Mouse (Mus musculus): ENCODE measurements around the gene Nr1i2. TPM values are rescaled to one million over a fixed set of nuclear protein-coding genes. Genes with fewer than 3 reads are reported as not detected.

The Nr1i2 gene
- polyA plus RNA-seq, 1 experiment from 2014 or later = 6.7 TPM

DNA sequence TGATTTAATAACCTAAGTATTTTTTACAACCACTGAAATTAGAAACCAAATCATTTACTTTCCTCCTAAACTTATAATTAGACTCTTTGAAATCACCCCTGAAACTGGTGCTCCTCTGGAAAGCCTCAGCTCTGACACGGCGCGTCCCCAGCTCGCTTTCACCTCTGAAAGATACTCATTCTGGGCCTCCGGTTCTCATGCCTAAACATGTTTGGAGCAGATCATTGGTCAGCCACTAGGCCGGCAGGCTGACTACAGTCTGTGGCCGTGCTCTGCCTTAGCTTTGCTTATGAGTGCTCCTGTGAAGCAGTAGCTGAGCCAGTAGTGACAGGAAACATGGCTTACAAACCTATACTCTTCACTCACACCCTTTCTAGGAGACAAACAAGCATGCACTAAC lies 89.4 kb downstream of the Nr1i2 start:
- Histone ChIP-seq H3K27me3 (replicated peaks; ENCODE audit: control insufficient read depth, insufficient read depth, low read length) (no peaks in the 10 kb centered on the region), H3K27ac (ENCODE audit: low read depth) (no peak overlapping the region), H3K9ac (ENCODE audit: low read length) (no peak overlapping the region), H3K4me3 (ENCODE audit: low read depth, low read length) (no peak overlapping the region), H3K4me2 (ENCODE audit: low read length) (no peak overlapping the region), H3K36me3 (ENCODE audit: control insufficient read depth, insufficient read depth, low read length) (peaks cover 44% of the 10 kb centered on the region), H3K9me3 (ENCODE audit: control insufficient read depth, low read length) (no peaks in the 10 kb centered on the region), H3K4me1 (replicated peaks; ENCODE audit: control insufficient read depth, insufficient read depth, low read length) (no peaks in the 10 kb centered on the region)
- DNase-seq (ENCODE audit: low spot score) (no peak), ATAC-seq (replicated peaks; ENCODE audit: low FRiP score, low TSS enrichment, low read depth) (no peak)
- 93% methylated on average over 7 of the region's 7 CpGs for whole genome bisulfite sequencing

Other genes with a start within 250 kb of the Nr1i2 start
- gene Gsk3b, start 205.8 kb downstream of the Nr1i2 start, polyA plus RNA-seq (2014; fragmentation: Nextera tagmentation; extraction: Ambion mirVana) = 63.9 and 66.0 TPM in 2 replicates
- gene Maats1, start 47.3 kb upstream of the Nr1i2 start, polyA plus RNA-seq (2014; fragmentation: Nextera tagmentation; extraction: Ambion mirVana) = 0.08 TPM in 1 of 2 replicates, not detected in the other
- 176 and 187 TPM in 2 replicates for gene Cox17, start 52.2 kb upstream of the Nr1i2 start, polyA plus RNA-seq (2014; fragmentation: Nextera tagmentation; extraction: Ambion mirVana)
- gene Gm21987, start 52.2 kb upstream of the Nr1i2 start, polyA plus RNA-seq (2014; fragmentation: Nextera tagmentation; extraction: Ambion mirVana) = 0.68 TPM in 1 of 2 replicates, not detected in the other
- 16.8 and 19.6 TPM in 2 replicates for gene Popdc2, start 67.4 kb upstream of the Nr1i2 start, polyA plus RNA-seq (2014; fragmentation: Nextera tagmentation; extraction: Ambion mirVana)
- 0.09 and 0.81 TPM in 2 replicates for gene Pla1a, start 138.3 kb upstream of the Nr1i2 start, polyA plus RNA-seq (2014; fragmentation: Nextera tagmentation; extraction: Ambion mirVana)
- 86.6 and 90.8 TPM in 2 replicates for gene Adprh, start 157.9 kb upstream of the Nr1i2 start, polyA plus RNA-seq (2014; fragmentation: Nextera tagmentation; extraction: Ambion mirVana)
- gene Cd80, start 160.7 kb upstream of the Nr1i2 start, polyA plus RNA-seq (2014; fragmentation: Nextera tagmentation; extraction: Ambion mirVana) = 0.27 and 0.31 TPM in 2 replicates
- gene Timmdc1, start 227.8 kb upstream of the Nr1i2 start, polyA plus RNA-seq (2014; fragmentation: Nextera tagmentation; extraction: Ambion mirVana) = 22.3 and 22.8 TPM in 2 replicates